Comparison of ENCODE assay signal across 8 mouse cellular contexts in genomic region chr19:50487768-50488167, GRCm38 (mm10).
DNase-seq lines count a peak whose midpoint lies in the region; ATAC-seq lines count a peak whose summit lies in the region.

No protein-coding gene starts in this region.

- no peak for ATAC-seq in cerebellum, adult (ENCODE audit: insufficient number of reproducible peaks, low FRiP score, low TSS enrichment)

- intact Hi-C loops in heart, postnatal 10 days (cut with DNase I), result no loop called here
- intact Hi-C loops in left cerebral cortex, postnatal 36 days (cut with DNase I), result no loop called here

- peak; percentile 8 to 10 for DNase-seq in cerebellum, adult 18-20 months
- DNase-seq in Muller cell, postnatal 12 days (ENCODE audit: inconsistent ontology term), result peak; percentile 94
- DNase-seq in heart, postnatal 10 days, result peak; percentile 3 to 13
- DNase-seq in left cerebral cortex, postnatal 36 days (ENCODE audit: low spot score in 2 of 2), result peak; percentile 37 to 47
- DNase-seq in right cerebral cortex, adult 18-20 months, result peak; percentile 74
- no peak for DNase-seq in testis, postnatal 10 days (ENCODE audit: low spot score)
- no peak for DNase-seq in T-cell, adult 2 months (ENCODE audit: low spot score)

Comparison
In these comparisons a context has a peak if more than half of its experiments do, and no peak if none do; other contexts are left out.
1. DNase-seq: peak in cerebellum, adult 18-20 months (2 of 2), Muller cell, postnatal 12 days (single experiment), heart, postnatal 10 days (2 of 2), left cerebral cortex, postnatal 36 days (2 of 2) and right cerebral cortex, adult 18-20 months (single experiment); none in testis, postnatal 10 days (single experiment) and T-cell, adult 2 months (single experiment).